Mouse (Mus musculus): ENCODE data around the gene Slc22a29. TPM values are rescaled to one million over a fixed set of nuclear protein-coding genes. Genes with fewer than 3 reads are reported as not detected.

The Slc22a29 gene
- not detected in 2 replicates for polyA plus RNA-seq (2012; rRNA removed)

GRCm38 (mm10) chr19:8218800-8219199, at the start of gene Slc22a29:
TSS of gene Slc22a29 (minus strand) at chr19:8218900.

GRCm38 (mm10) chr19:8131881-8132280, 86.8 kb downstream of the Slc22a29 start, which contains the start of gene Slc22a28:
TSS of gene Slc22a28 (minus strand) at chr19:8131982.

Other genes with a start within 250 kb of the Slc22a29 start
- gene Slc22a28, start 86.9 kb downstream of the Slc22a29 start, polyA plus RNA-seq (2012; rRNA removed), result not detected in 2 replicates
- gene Slc22a30, start 186.2 kb upstream of the Slc22a29 start, polyA plus RNA-seq (2012; rRNA removed), result not detected in 2 replicates